Mouse (Mus musculus) heart, embryonic 15.5 days (tissue): Measurements from ENCODE around the gene Cdh23. TPM values are rescaled to one million over a fixed set of nuclear protein-coding genes. Genes with fewer than 3 reads are reported as not detected.
A peak's percentile ranks its signal among the peaks of the same experiment; 100 is the strongest.

Source experiments
- ATAC-seq: fragments of 200-750 bp; cut with Nextera tagmentation; replicated peaks from 2 replicates; pipeline ENCODE4 v1.8.0; 2017; ENCODE audit warnings: low read depth, moderate TSS enrichment; ENCODE audit not compliant: insufficient number of reproducible peaks, insufficient read depth, low FRiP score
- H3K27ac ChIP-seq: fragments of 300-500 bp; sonication (generic); 2 replicates; pipeline ENCODE4 v1.5.1; 2015; ENCODE audit warnings: mild to moderate bottlenecking, inconsistent platforms
- H3K27me3 ChIP-seq: fragments of 300-500 bp; sonication (generic); 2 replicates; pipeline ENCODE4 v1.6.1; 2015; ENCODE audit warnings: inconsistent platforms
- H3K36me3 ChIP-seq: fragments of 300-500 bp; sonication (generic); 2 replicates; pipeline ENCODE4 v1.6.1; 2015; ENCODE audit warnings: mild to moderate bottlenecking, inconsistent platforms
- H3K4me1 ChIP-seq: fragments of 300-500 bp; sonication (generic); replicated peaks from 2 replicates; pipeline ENCODE4 v1.6.1; 2015; ENCODE audit warnings: inconsistent platforms
- H3K4me2 ChIP-seq: fragments of 300-500 bp; sonication (generic); 2 replicates; pipeline ENCODE4 v1.6.1; 2015; ENCODE audit warnings: inconsistent platforms, mild to moderate bottlenecking, moderate library complexity
- H3K4me3 ChIP-seq: fragments of 300-500 bp; sonication (generic); 2 replicates; pipeline ENCODE4 v1.5.1; 2015; ENCODE audit warnings: mild to moderate bottlenecking, inconsistent platforms
- H3K9ac ChIP-seq: fragments of 300-500 bp; sonication (generic); 2 replicates; pipeline ENCODE4 v1.6.1; 2015; ENCODE audit warnings: mild to moderate bottlenecking, inconsistent platforms
- H3K9me3 ChIP-seq: fragments of 300-500 bp; sonication (generic); replicated peaks from 2 replicates; pipeline ENCODE4 v1.6.1; 2016; ENCODE audit warnings: inconsistent platforms
- WGBS: fragments of 180-500 bp; shearing (Covaris S2); methylation state at CpG from one replicate; pipeline ENCODE4 v1.1.7; 2015; ENCODE audit warnings: mixed read lengths; 5-methylcytosine and 5-hydroxymethylcytosine counted together
- polyA plus RNA-seq: library from polyadenylated mRNA; unstranded; fragments of >200 nt; fragmentation: Nextera tagmentation; extraction: Ambion mirVana; gene quantifications from 2 replicates; pipeline ENCODE4 v1.2.1, GENCODE M21; 2015

The Cdh23 gene
- polyA plus RNA-seq, 1 experiment from 2014 or later: 0.50 TPM

GRCm38 (mm10) chr10:60371596-60372386 lies 324.5 kb downstream of the Cdh23 start:
- WGBS: 70% methylated on average over 5 of the region's 5 CpGs
- H3K9ac ChIP-seq: no peak overlapping the region
- no peak overlapping the region for H3K4me2 ChIP-seq
- H3K4me3 ChIP-seq: no peak overlapping the region
- H3K9me3 ChIP-seq: no peaks in the 10 kb centered on the region
- no peak for ATAC-seq
- H3K36me3 ChIP-seq: no peaks in the 10 kb centered on the region
- H3K27me3 ChIP-seq: no peaks in the 10 kb centered on the region
- H3K27ac ChIP-seq: peak overlapping the region; percentile 23; the same call in 1 of the 2 replicates
- H3K4me1 ChIP-seq: peaks cover 11% of the 10 kb centered on the region

GRCm38 (mm10) chr10:60370601-60371061 lies 325.7 kb downstream of the Cdh23 start:
- H3K9ac ChIP-seq: no peak overlapping the region
- no peaks in the 10 kb centered on the region for H3K36me3 ChIP-seq
- peaks cover 9% of the 10 kb centered on the region for H3K4me1 ChIP-seq
- no peak overlapping the region for H3K4me3 ChIP-seq
- H3K4me2 ChIP-seq: no peak overlapping the region
- H3K27ac ChIP-seq: peak overlapping the region; percentile 15; the same call in 1 of the 2 replicates
- no peaks in the 10 kb centered on the region for H3K27me3 ChIP-seq
- H3K9me3 ChIP-seq: no peaks in the 10 kb centered on the region
- WGBS: 56% methylated on average over 5 of the region's 5 CpGs
- no peak for ATAC-seq

GRCm38 (mm10) chr10:60370098-60370497 lies 326.2 kb downstream of the Cdh23 start:
- H3K9ac ChIP-seq: no peak overlapping the region
- H3K36me3 ChIP-seq: no peaks in the 10 kb centered on the region
- no peak overlapping the region for H3K27ac ChIP-seq
- H3K27me3 ChIP-seq: no peaks in the 10 kb centered on the region
- 60% methylated on average over 2 of the region's 2 CpGs for whole genome bisulfite sequencing
- no peaks in the 10 kb centered on the region for H3K9me3 ChIP-seq
- H3K4me3 ChIP-seq: no peak overlapping the region
- no peak for ATAC-seq
- peaks cover 9% of the 10 kb centered on the region for H3K4me1 ChIP-seq
- H3K4me2 ChIP-seq: no peak overlapping the region

DNA sequence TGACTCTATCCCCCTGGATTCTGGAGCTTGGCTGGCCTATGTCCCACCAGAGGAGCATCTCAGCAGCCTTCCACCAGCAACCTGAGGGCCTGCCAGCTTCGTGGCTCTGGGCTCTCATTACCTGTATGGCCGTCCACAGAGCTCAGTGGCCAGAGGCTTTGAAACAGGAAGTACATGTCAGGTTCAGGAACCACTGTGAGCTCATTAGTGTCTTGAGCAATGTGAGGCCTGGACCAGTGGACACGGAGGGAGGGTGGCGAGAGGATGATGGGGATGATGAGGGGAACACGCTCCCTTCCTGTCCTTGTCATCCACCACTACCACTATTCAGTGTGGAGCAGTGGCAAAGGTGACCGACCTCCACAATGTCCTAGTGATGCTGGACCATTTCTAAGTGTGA lies 326.9 kb downstream of the Cdh23 start:
- no peak overlapping the region for H3K4me2 ChIP-seq
- peaks cover 14% of the 10 kb centered on the region for H3K4me1 ChIP-seq
- H3K36me3 ChIP-seq: no peaks in the 10 kb centered on the region
- 77% methylated on average over 6 of the region's 6 CpGs for WGBS
- H3K9me3 ChIP-seq: no peaks in the 10 kb centered on the region
- H3K27me3 ChIP-seq: no peaks in the 10 kb centered on the region
- no peak overlapping the region for H3K4me3 ChIP-seq
- H3K27ac ChIP-seq: no peak overlapping the region
- no peak for ATAC-seq
- no peak overlapping the region for H3K9ac ChIP-seq

- no peak overlapping the region for H3K27ac ChIP-seq
- H3K9me3 ChIP-seq: no peaks in the 10 kb centered on the region
- H3K9ac ChIP-seq: no peak overlapping the region
- 56% methylated on average over 4 of the region's 4 CpGs for WGBS
- H3K4me1 ChIP-seq: peaks cover 5% of the 10 kb centered on the region; the same call in 1 of the 2 replicates
- H3K4me3 ChIP-seq: no peak overlapping the region
- H3K36me3 ChIP-seq: no peaks in the 10 kb centered on the region
- H3K4me2 ChIP-seq: no peak overlapping the region
- ATAC-seq: no peak
- no peaks in the 10 kb centered on the region for H3K27me3 ChIP-seq
These were observed 328.4 kb downstream of the Cdh23 start for GRCm38 (mm10) chr10:60367904-60368303.

- 68% methylated on average over 2 of the region's 2 CpGs for WGBS
- Histone ChIP-seq H3K36me3 (no peaks in the 10 kb centered on the region), H3K4me3 (no peak overlapping the region), H3K27me3 (no peaks in the 10 kb centered on the region), H3K4me2 (no peak overlapping the region), H3K9me3 (no peaks in the 10 kb centered on the region), H3K27ac (no peak overlapping the region), H3K4me1 (peaks cover 8% of the 10 kb centered on the region; the same call in 1 of the 2 replicates), H3K9ac (no peak overlapping the region)
- ATAC-seq: no peak
These were observed 329.1 kb downstream of the Cdh23 start for GRCm38 (mm10) chr10:60367145-60367544.

DNA sequence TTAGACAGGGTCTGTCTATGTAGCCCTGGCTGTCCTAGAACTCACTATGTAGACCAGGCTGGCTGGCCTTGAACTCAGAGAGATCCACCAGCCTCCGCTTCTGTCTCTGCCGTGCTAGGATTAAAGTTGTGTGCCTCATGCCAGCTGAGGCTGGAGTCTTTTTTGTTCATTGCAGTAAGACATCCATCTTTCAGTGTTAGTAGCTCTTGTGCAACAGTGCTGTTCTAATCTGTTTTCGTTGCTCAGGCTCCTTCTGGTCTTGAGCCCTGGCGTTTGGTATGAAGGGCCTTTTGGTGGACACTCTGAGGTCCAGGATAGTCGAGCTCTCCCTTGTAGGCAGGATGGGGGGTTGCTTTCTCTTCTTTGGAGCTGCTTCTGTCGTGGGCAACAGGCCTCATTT lies 332.9 kb downstream of the Cdh23 start:
- Histone ChIP-seq H3K9ac (no peak overlapping the region), H3K4me3 (no peak overlapping the region), H3K27ac (no peak overlapping the region), H3K9me3 (no peaks in the 10 kb centered on the region), H3K4me2 (no peak overlapping the region), H3K36me3 (no peaks in the 10 kb centered on the region), H3K27me3 (no peaks in the 10 kb centered on the region), H3K4me1 (peaks cover 10% of the 10 kb centered on the region; the same call in 1 of the 2 replicates)
- 72% methylated on average over 6 of the region's 6 CpGs for whole genome bisulfite sequencing
- no peak for ATAC-seq

DNA sequence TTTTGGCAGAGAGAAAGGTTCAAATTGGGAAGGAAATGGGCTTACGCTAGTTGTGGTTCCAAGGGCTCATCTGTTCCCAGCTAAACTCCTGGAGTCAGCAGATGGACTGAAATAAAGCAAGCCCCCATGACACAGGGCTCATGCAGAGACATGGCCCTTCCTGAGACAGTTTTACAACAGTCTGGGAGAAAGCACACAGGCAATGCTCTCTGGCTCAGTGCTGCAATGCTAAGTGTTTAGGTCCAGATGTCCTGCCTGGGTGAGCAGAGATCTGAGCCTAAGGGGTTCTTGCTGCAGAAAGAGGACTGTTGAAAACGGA lies 334.0 kb downstream of the Cdh23 start:
- Histone ChIP-seq H3K4me1 (peaks cover 10% of the 10 kb centered on the region; the same call in 1 of the 2 replicates), H3K27ac (no peak overlapping the region)
- WGBS: 74% methylated on average over 2 of the region's 2 CpGs

DNA sequence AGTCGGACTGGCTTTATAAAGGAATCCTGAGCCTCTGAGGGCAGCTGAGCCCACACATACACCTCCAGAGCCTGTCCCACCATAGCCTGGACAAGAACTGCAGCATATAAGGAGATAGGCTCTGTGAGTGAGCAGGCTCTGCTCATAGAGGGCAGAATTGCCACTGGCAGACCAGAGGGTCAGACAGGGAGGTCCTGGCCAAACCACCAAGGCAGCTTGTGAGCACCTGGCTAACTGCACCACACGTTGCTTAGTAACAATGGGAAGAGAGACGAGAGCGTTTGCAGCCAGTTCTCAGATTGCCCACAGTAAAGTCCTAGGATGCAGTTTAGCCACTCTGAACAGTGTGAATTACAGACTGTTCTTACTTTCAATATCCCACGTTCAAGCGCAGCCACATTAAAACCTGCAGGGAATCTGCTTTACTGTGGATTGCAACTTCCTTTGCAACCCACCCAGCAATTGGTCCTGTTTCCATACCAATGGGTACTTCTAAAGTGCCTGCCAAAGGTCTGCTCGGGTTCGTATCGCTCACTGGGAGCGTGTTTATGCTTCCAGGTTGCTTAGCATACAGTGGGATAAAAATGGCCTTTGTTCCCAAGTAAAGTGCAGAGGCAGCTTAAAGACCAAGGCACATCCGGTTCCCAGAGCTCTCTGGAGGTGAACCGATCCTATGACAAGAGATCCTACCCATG lies 334.5 kb downstream of the Cdh23 start:
- 66% methylated on average over 12 of the region's 12 CpGs for WGBS
- no peak overlapping the region for H3K27ac ChIP-seq

More for the DNA sequence above, 334.0 kb downstream of the Cdh23 start:
- H3K9me3 ChIP-seq: no peaks in the 10 kb centered on the region
- H3K36me3 ChIP-seq: no peaks in the 10 kb centered on the region
- H3K9ac ChIP-seq: no peak overlapping the region
- H3K27me3 ChIP-seq: no peaks in the 10 kb centered on the region
- H3K4me3 ChIP-seq: no peak overlapping the region
- no peak for ATAC-seq
- no peak overlapping the region for H3K4me2 ChIP-seq

DNA sequence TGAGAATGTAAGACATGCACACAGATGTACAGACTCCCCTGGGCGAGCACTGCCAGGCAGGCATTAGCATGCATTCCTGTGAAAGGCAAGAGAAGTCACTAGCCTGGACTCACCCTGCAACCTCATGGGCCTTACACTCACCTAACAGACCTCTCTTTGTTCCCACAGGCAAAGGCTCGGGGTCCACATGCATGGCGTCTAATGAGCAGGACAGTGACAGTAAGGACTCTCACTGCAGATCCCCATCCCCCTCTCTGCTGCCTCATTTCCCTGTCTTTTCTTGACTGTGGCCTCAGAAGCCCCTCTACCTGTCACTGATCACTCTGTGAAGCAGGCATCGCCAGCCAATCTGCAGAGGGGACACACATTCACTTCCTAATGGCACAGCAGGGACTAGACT lies 337.5 kb downstream of the Cdh23 start:
- no peaks in the 10 kb centered on the region for H3K36me3 ChIP-seq
- H3K9ac ChIP-seq: no peak overlapping the region
- H3K4me3 ChIP-seq: no peak overlapping the region
- 49% methylated on average over 4 of the region's 4 CpGs for whole genome bisulfite sequencing
- peaks cover 5% of the 10 kb centered on the region; the same call in 1 of the 2 replicates for H3K4me1 ChIP-seq
- no peaks in the 10 kb centered on the region for H3K9me3 ChIP-seq
- ATAC-seq: no peak
- H3K27ac ChIP-seq: no peak overlapping the region
- no peak overlapping the region for H3K4me2 ChIP-seq
- H3K27me3 ChIP-seq: no peaks in the 10 kb centered on the region

More for the DNA sequence above, 334.5 kb downstream of the Cdh23 start:
- peaks cover 10% of the 10 kb centered on the region; the same call in 1 of the 2 replicates for H3K4me1 ChIP-seq
- H3K4me2 ChIP-seq: no peak overlapping the region
- H3K36me3 ChIP-seq: no peaks in the 10 kb centered on the region
- H3K9ac ChIP-seq: no peak overlapping the region
- no peaks in the 10 kb centered on the region for H3K27me3 ChIP-seq
- no peaks in the 10 kb centered on the region for H3K9me3 ChIP-seq
- H3K4me3 ChIP-seq: no peak overlapping the region
- no peak for ATAC-seq

- Histone ChIP-seq H3K27ac (no peak overlapping the region), H3K4me1 (peaks cover 8% of the 10 kb centered on the region; the same call in 1 of the 2 replicates), H3K9ac (no peak overlapping the region), H3K27me3 (no peaks in the 10 kb centered on the region), H3K4me3 (no peak overlapping the region), H3K4me2 (no peak overlapping the region), H3K9me3 (no peaks in the 10 kb centered on the region), H3K36me3 (no peaks in the 10 kb centered on the region)
- WGBS: 94% methylated on average over 14 of the region's 14 CpGs
- no peak for ATAC-seq
These were observed 338.4 kb downstream of the Cdh23 start for GRCm38 (mm10) chr10:60357901-60358300.
